Mouse (Mus musculus) liver, embryonic 14.5 days (tissue): ENCODE measurements at regions not wholly inside any gene's neighbourhood (a gene's known extent, or its start where the extent isn't known, plus 50 kb on each side); places are given as distances from the start of the nearest gene placed in this dataset.

Experiments
- CTCF ChIP-seq: IDR thresholded peaks from 2 replicates; pipeline ENCODE4 v1.5.1; 2016; ENCODE audit warnings: antibody characterized with exemption, low read depth, control low read depth
- EP300 ChIP-seq: IDR thresholded peaks from 2 replicates; pipeline ENCODE4 v1.6.1; 2016; ENCODE audit warnings: antibody characterized with exemption, low read depth

DNA sequence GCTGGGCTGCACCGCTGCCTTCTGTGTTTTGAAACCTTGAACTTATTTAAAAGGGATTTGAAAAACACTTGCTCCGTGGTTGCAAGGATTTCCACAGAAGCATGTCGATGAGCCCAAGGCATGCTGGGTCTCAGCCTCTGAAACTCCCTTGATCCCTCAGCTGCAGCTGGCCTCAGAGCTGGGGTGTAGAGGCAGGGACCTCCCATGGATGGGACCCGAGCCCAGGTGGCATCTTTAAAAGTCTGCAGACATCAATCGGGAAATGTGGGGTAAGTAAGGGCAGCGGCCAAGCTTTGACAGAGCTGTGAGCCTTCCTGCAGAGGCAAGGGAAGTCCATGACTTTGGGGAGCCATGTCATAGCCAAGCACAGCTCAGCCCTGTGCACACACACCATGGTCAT lies 207.1 kb downstream of the Cdc5l start:
- TF ChIP-seq CTCF (no peak), EP300 (no peak)
